Mouse (Mus musculus) spleen, postnatal 36 days (tissue): ENCODE measurements around the gene Frmd4a.
"Not testable (repeated sequence)": the region's sequence is repeated elsewhere in the genome, so short reads cannot be mapped to it uniquely, and the experiment has no call there.

Source experiments
- DNase-seq, 2 experiments: peaks; one replicate each; pipeline ENCODE4 v3.0.0; 2022; ENCODE audit warnings: low spot score in 2 of 2, mixed read lengths in 1 of 2

Gene Frmd4a

DNA sequence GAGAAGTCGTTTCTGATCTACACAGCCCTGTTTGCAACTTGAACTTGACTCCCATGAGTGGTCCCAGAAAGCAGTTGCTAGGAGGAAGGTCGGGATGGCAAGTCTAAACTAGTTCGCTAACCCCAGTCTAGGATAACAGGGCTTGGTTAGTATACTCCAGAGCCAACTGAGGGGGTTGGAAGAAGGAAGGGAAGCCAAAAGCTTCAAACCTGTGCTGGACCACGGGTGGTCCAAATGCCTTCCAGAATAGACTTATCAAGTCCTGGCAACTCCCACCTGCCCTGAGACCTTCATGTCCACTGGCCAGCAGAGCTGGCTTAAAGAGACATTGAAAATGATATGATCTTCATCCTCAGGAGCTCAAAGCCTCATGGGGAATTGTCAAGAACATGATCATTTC is 318.4 kb downstream of the Frmd4a start:
- no peak for DNase-seq

DNA sequence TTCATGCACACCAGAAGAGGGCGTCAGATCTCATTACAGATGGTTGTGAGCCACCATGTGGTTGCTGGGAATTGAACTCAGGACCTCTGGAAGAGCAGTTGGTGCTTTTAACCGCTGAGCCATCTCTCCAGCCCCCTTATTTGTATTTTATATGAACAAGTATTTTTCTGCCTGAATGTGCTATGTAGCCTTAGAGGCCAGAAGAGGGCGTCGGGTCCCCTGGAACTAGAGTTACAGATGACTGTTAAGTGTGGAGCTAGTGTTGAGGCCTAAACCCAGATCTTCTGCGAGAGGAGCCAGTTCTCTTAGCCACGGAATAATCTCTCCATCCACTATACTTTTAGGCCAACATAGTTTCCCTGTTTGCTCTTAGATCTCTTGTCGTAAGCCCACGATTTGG is 320.8 kb downstream of the Frmd4a start:
- DNase-seq: not testable (repeated sequence)

DNA sequence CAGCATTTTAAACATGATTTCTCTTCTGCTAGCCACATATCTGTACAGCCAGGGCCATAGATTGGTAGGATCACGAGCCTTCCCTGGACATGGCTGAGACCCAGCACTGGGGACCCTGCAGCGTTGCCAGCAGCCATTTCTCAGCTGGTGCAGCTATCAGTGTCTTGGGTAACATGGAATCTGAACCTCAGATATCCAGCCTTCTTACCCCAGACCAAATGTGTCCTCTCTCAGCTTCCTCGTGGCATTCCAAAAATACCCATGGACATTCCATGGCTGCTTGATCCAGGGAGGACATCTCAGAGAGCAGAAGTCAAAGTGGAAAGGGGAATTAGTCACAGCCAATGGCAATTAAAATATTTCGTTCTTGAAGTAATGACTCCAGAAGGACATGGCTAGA is 321.6 kb downstream of the Frmd4a start:
- no peak for DNase-seq

DNA sequence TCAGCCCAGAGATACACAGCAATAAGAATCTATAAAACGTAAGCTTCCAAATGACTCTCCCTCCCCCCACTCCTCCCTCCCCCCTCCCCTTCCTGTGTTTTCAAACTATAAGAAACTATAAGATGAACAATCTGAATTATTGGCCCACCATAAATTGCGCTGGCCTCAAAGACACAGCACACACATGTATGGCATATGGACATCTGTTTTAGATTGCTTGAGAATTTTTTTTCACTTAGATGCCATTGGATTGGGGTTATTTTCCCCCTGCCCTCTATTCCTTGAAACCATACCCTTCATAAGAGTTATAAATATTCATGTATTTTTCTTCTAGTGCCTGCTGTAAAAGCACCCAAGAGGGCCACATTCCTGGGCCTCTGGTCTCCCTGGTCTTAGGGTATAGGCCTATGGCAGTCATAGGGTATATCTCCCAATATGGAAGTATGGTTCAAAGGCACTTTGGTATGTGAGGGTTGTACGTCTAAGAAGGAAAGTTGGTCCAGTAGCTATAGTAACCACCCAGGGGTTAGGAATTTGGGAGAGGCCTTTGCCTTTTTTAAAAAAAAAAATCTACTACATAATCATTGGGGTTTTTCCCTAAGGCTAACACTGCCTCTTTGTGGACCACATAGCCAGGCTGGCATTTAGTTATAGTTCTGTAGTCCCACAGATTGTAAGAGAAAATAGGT is 322.2 kb downstream of the Frmd4a start:
- DNase-seq: no peak

DNA sequence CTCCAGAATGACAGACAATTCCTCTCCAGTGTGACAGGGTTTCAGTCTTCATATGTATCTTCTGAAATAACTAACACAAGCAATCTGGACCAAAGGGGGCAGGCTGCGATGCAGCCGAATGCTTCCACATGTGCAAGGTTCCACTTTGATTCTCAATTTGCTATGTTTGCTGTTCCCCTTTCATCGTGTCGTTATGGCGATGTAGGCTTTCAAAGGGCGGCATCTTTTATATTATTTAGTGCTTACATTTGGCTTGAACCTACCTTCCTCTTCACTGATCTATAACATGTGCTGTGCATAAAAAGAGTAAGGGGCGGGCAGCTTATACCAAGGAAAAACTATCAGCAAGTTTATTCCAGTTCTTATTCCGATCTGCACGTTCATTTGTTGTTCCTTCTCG is 322.9 kb downstream of the Frmd4a start:
- no peak for DNase-seq

DNA sequence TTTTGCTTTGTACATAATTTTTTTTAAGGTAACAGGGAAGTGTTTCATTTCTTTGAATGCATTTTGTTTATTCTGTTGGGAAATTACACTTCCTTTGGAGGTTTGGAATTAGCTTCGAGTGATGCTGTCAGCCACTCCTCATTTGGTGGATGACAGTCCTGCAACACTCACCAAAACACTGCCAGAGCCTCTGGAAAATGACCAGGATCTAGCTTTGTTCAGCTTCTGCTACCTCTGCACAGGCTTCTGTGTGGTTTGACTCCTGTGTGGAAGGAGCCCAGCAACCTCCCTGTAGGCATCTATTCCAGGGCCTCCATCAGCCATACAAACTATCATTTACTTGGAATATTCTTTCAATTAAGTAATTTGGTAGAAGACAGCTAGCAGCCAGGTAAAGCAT is 323.6 kb downstream of the Frmd4a start:
- no peak for DNase-seq

DNA sequence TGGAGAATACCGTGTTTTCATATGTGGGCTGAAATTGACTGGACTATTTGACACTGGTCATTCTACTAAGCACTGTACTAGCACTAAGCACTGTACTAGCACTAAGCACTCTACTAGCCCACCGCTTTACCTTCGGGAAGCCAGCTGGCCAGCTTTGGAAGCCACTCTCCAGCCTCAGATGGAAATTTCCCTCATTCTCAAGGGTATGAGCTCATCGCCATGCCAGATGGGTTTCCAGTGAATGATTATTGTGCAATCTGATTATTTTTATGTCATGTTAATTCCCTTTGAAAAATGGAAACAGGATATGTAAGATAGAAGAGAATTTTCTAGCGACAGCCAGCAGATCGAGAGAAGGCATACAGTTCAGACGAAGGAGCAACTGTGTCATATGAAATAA is 324.5 kb downstream of the Frmd4a start:
- no peak for DNase-seq

DNA sequence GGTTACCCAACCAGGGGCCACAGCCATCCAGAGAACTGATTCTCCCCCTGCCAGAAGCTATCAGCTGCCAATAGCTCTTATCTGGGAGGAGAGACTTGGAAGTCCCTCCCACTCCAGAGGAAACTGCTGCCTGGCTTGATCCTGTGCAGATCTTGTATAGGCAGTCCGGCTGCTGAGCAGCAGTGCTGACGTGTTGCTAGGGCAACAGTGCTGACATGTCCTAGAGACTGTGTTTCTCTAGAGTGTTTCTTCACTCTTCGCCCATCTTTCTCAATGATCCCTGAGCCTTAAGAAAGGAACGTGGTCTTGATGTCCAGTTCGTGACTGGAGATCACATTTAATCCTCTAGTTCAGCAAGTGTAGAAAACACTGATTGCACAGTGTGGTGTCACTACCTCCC is 326.9 kb downstream of the Frmd4a start:
- no peak for DNase-seq

DNA sequence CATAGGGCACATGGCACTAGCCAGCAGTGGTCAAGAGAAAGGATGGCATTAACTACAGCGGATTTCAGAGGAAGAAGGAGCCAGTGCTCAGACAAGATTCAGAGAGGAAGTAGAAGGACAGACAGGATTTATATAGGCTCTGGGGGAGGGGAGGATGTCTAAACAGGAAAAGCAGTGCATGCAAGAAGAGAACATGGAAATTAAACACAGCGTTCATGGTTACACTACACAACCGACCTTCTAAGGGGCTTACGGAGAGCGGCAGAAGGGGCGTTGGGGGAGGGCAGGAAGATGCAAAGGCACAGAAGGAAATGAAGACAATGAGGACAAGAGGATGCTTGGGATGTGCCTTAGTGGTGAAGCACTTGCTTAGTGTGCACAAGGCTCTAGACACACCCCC is 328.7 kb downstream of the Frmd4a start:
- DNase-seq: no peak

DNA sequence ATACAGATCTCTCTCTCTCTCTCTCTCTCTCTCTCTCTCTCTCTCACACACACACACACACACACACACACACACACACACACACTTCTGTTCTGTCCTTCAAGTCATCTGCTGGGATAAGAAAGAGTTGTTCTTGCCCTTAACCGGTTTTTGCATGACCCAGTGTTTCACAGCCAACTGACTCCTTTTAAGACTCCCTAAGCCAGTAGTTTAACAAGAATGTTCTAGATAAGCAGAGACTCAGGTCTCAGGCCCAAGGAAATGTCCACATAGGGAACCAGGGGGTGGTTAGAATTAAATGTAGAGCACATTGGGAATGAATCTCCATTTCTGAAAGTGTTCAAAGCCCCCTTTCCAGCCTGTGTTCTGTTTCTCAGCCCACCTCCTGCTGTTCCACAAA is 329.4 kb downstream of the Frmd4a start:
- no peak for DNase-seq

DNA sequence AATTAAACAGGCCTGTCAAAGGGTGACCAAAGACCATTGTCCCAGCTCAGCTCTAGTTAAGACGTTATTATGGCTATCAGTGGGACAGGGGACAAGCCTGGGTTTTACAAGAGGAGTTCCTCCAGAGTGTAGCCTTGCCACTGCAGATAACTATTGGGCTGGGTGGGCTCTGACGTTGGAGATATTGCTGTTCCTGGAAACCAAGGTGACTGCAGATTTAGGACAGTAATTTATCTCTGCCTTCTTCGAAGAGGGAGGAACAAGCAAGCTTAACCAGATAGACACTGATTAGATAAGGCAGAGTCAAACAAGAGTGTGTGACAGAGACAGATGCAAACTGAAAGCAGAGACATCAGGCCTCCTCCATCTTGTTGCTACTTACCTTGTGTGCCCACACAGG is 330.3 kb downstream of the Frmd4a start:
- no peak for DNase-seq

DNA sequence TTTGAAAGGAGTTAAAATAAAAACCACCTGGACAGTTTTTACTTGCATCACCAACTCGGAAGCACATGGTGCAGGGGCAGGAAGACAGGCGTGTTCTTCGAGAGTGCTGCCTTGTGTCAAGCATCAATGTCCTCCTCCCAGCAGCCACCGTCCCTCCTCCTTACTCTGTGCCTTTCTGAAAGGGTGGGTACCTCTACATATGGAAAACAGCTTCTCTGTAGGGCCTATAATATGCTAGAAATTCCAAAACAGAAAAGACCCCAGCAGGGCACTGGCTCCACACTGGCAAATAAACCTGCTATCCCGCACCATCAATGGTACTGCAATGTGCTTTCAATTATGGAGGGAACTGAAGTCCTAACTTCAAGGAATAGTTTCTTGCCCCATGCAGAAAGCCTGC is 331.0 kb downstream of the Frmd4a start:
- DNase-seq: no peak

DNA sequence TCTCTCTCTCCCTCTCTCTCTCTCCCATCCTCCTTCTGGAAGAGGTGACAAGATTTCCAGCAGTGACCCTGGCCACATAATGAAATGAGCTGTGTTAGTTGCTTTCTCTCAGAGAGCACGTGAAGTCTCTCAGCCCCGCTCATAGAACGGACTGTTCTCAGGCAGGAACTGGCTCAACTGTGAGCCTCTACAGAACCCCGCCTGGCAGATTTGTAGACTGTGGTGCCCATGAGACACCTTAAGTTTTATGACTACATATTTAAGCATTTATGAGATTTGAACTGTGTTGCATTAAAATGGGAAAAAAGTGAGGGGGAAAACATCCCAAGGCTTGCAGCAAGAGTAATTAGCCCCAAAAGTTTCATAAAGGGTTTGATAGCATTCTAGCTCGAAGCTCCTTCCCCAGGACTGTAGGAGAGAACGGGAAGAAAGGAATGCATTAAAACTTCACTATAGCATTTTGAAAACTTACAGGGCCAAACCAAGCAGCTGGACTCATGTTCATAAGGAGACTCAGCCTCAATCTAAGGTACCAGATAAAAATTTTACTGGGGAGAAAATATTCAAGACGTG is 339.4 kb downstream of the Frmd4a start:
- no peak for DNase-seq

DNA sequence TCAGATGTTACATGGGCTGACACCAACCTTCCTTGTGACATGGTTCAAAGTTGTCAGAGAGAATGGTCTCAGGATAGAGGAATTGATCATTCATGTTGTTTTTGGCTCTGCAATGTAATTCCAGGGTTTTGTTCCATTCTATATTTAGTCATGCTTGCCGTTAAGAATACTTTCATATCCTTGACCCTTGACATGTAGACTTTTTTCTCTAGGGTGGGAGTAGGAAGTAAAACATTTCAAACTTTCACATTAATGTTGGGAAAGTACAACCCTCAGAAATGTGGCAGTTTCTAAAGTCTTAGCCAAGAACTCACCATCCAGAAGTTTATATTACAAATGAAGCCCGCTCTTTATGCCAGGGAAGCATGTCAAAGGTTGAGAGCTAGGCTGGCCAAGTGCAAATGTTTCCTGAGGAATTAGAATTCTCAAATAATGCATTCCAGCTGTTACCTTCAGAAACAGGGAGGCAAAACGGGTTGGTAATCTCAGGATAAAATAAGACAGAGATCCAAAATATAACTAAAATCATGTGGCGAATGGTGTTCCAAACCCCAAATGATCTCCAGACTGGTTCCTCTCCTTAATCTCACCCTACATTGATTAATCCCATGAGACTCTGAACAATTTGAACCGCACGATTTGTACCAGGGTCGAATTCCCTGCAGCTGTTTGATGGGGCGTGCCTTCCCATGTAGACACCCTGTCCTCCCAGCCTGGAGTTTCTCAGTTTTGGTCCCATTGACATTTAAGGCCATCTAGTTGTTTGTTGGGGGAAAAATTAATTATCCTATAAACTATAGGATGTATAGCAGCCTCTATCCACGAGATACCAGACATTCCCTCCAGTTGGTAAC is 344.7 kb downstream of the Frmd4a start:
- DNase-seq: no peak

DNA sequence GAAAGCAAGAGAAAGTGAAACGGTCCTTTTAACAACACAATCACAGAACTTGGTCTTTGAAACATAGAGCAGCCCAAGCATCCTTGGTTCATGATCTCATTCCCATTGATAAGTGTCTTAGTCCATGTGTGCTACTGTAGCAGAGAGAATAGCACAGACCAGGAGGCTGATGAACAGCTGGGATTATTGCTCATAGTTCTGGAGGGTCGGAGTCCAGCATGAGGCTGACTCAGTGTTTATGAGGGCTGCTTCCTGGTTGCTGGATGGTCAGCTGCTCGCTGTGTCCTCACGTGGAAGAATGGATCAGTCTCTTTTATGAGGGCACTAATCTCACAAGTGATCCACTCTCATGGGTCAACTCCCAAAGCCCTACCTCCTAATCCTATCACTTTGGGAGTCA is 347.4 kb downstream of the Frmd4a start:
- DNase-seq: no peak

DNA sequence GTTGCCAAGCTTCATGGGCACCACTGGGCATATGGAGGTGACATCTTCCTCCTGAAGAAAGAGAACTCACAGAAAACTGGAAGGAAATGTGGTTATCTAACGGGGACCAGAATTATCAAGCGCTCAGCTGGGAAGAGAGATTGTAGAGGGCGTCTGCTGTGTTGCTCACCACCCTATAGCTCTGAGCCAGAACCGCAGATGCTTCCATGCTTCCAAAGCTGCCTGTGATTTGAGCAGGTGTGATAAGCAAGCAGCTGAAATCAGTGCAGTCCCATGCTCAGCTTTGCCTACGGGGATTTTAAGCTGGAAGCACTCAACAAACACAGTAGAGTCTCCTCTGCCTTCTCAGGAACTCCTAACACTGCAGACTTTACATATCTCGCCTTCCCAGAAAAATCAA is 351.0 kb downstream of the Frmd4a start:
- DNase-seq: no peak

DNA sequence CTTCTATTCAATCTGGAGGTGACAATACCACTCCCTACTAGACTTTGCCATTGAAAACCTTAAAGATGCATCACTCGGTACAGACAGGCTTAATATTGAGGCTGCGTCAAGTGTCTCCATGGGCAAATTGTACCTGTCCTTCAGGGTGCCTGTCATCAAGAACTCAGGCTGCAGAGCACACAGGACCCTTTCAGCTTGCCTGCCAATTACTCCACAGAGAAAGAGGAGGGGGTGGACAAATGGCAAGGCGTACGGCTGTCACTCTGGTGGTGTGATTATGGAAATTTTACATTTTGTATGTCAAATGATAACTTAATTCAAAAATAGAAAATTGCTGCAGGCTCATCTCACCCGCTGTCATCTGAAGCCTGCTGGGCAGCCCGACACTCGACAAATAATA is 353.0 kb downstream of the Frmd4a start:
- no peak for DNase-seq

DNA sequence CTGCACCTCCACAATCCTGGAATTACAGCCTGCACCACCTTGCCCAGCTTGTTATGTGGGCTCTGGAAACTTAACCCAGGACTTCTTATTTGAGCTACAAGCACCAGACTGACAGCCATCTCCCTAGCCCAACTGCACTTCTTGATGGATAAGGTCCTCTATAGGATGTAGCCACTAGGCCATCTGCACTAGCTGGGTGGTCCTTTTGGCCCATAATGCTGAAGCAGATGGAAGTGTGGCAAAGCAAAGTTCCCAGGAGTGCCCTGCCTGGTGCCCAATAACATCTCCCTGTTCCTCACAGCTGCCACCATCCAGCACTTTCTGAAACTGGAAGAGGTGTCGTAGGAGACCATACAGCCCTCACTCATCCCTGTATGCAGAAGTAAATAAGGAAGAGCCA is 353.8 kb downstream of the Frmd4a start:
- DNase-seq: no peak

DNA sequence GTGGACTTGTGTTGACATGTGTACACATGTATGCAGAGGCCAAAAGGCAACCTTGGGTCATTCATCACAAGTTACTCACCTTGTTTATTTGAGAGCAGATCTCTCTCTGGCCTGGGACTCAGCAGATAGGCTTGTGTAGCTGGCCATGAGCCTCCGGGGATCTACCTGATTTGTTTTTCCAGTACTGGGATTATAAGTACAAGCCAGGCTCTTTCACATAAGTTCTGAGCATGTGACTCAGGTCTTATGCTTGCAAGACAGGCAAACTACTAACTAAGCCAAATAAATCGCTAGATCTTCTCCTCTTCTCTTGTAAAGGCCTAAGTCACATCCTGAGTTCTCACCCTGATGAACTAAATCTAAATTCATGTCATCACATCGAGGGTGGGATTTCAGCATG is 361.3 kb downstream of the Frmd4a start:
- DNase-seq: no peak

DNA sequence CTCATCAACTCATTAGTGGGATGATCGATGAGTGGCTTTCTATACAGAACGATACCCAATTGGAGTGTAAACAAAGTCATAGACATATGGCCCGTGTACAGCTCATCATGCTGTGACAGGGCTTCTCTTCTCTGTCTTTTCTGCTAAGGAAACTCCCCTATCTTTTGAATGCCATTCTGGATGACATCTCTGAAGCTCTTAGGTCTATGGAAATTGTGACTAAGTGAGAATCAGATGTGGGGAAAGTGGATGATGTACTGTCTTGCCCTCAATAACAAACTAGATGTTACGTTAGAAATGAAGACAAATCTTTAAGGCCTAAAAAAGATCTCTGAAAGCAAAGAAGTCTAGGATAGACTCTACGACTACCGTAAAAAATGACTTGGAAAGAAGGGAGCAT is 362.9 kb downstream of the Frmd4a start:
- no peak for DNase-seq

DNA sequence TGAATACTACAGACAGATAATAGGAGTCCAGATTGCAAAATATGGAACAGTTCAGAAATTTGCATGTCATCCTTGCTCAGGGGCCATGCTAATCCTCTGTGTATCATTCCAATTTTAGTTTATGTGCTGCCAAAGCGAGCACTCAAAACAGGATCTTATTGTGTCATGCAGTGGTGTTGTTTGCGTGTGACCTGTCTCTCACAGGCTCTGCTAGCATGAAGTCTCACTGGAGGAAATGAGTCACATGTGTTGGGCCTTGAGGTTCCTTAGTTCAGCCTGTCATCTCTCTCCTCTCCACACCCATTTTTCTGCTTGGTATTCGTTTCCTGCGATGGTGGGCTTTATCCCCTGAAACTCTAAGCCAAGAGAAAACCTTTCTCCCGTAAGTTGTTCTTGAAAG is 363.4 kb downstream of the Frmd4a start:
- DNase-seq: no peak

DNA sequence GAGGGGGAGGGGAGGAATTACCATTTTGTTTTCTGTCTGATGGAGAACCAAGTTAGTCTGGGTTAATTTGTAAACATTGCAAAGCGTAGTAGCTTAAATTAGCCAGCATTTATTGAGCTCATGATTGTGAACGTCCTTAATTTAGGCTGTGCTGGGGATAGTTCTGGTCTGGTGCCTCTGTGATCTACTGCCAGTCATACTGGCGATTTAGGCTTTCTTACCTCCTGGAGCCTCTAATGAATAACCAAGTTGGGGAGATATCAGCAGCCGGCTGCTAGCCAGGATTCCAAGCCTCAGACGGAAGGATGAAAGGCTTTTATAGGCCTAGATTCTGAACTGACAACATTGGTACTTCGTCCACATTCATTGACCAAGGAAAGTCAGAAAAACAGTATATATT is 369.0 kb downstream of the Frmd4a start:
- no peak for DNase-seq

DNA sequence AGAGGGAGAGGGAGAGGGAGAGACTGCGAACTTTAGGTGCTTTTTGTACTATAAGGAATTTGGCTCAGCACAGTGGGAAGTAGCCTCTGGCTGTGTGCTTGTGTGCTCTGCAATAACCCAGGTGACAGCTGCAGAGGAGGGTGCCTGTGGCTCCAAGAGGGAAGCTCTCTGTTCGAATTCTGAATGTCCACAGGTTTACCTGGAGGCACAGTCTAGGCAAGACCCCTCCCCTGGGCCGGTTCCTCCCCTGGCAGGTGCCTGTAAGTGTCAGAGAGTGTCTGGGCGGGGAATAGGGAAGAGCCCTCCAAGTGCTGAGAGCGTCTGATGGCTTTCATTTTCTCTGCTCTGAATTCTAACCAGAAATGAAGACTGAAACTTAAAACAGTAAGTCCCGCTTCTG is 371.8 kb downstream of the Frmd4a start:
- DNase-seq: no peak
